Mouse (Mus musculus) kidney, embryonic 15.5 days (tissue): Measurements from ENCODE around the gene Gm49393. TPM values are rescaled to one million over a fixed set of nuclear protein-coding genes. Genes with fewer than 3 reads are reported as not detected.

Experiments used
- ATAC-seq: fragments of 200-750 bp; cut with Nextera tagmentation; replicated peaks from 2 replicates; pipeline ENCODE4 v1.8.0; 2017; ENCODE audit warnings: moderate TSS enrichment; ENCODE audit not compliant: low FRiP score
- H3K27ac ChIP-seq: fragments of 300-500 bp; sonication (generic); 2 replicates; pipeline ENCODE4 v1.5.1; 2015; ENCODE audit warnings: mild to moderate bottlenecking, inconsistent platforms
- H3K27me3 ChIP-seq: fragments of 300-500 bp; sonication (generic); 2 replicates; pipeline ENCODE4 v1.6.1; 2015; ENCODE audit warnings: inconsistent platforms
- H3K36me3 ChIP-seq: fragments of 300-500 bp; sonication (generic); 2 replicates; pipeline ENCODE4 v1.6.1; 2015; ENCODE audit warnings: inconsistent platforms
- H3K4me1 ChIP-seq: fragments of 300-500 bp; sonication (generic); 2 replicates; pipeline ENCODE4 v1.6.1; 2015; ENCODE audit warnings: inconsistent platforms
- H3K4me2 ChIP-seq: fragments of 300-500 bp; sonication (generic); 2 replicates; pipeline ENCODE4 v1.6.1; 2015; ENCODE audit warnings: moderate library complexity, mild to moderate bottlenecking, inconsistent platforms
- H3K4me3 ChIP-seq: fragments of 300-500 bp; sonication (generic); replicated peaks from 2 replicates; pipeline ENCODE4 v1.5.1; 2015; ENCODE audit warnings: mild to moderate bottlenecking, inconsistent platforms
- H3K9ac ChIP-seq: fragments of 300-500 bp; sonication (generic); 2 replicates; pipeline ENCODE4 v1.6.1; 2015; ENCODE audit warnings: mild to moderate bottlenecking, inconsistent platforms
- H3K9me3 ChIP-seq: fragments of 300-500 bp; sonication (generic); replicated peaks from 2 replicates; pipeline ENCODE4 v1.6.1; 2016; ENCODE audit warnings: inconsistent platforms
- WGBS: fragments of 180-500 bp; shearing (Covaris S2); methylation state at CpG from one replicate; pipeline ENCODE4 v1.1.7; 2015; ENCODE audit warnings: mixed read lengths; 5-methylcytosine and 5-hydroxymethylcytosine counted together
- polyA plus RNA-seq: library from polyadenylated mRNA; unstranded; fragments of >200 nt; fragmentation: Nextera tagmentation; extraction: Ambion mirVana; gene quantifications from 2 replicates; pipeline ENCODE4 v1.2.1, GENCODE M21; 2015

The Gm49393 gene
- polyA plus RNA-seq, 1 experiment from 2014 or later = 0.87 TPM

GRCm38 (mm10) chr13:60848241-60849120, 86.9 kb downstream of the Gm49393 start:
- Histone ChIP-seq H3K27ac (no peak overlapping the region), H3K27me3 (no peaks in the 10 kb centered on the region), H3K4me1 (no peaks in the 10 kb centered on the region), H3K9ac (no peak overlapping the region), H3K4me3 (no peak overlapping the region), H3K9me3 (no peaks in the 10 kb centered on the region), H3K4me2 (no peak overlapping the region), H3K36me3 (no peaks in the 10 kb centered on the region)
- ATAC-seq = no peak
- WGBS = 76% methylated on average over 4 of the region's 4 CpGs

- no peak for ATAC-seq
- Histone ChIP-seq H3K4me1 (no peaks in the 10 kb centered on the region), H3K4me3 (no peak overlapping the region), H3K9ac (no peak overlapping the region), H3K27ac (no peak overlapping the region), H3K36me3 (no peaks in the 10 kb centered on the region), H3K9me3 (no peaks in the 10 kb centered on the region), H3K4me2 (no peak overlapping the region), H3K27me3 (no peaks in the 10 kb centered on the region)
- 84% methylated on average over 8 of the region's 8 CpGs for WGBS
These were observed 92.2 kb downstream of the Gm49393 start for GRCm38 (mm10) chr13:60843153-60843552.

DNA sequence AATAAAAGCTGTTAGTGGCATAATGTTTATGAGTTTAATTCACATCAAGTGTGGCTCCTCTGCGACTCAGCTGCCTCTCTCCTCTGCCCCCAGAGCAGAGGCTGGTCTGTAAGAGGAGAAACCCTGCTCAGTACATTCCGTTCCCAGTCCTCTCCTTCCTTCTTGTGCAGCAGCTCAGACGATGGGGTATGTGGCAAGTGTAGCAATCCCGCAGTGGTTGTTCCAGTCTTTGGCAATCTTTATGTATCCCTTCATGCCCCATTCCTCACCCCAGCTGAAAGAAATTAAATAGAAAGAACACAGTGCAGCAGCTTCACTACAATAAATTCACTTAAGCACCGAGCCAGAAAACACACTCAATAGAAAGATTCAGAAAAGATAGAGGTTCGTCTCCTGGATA, 92.7 kb downstream of the Gm49393 start:
- H3K27me3 ChIP-seq = no peaks in the 10 kb centered on the region
- no peak overlapping the region for H3K9ac ChIP-seq
- no peak overlapping the region for H3K4me3 ChIP-seq
- H3K9me3 ChIP-seq = no peaks in the 10 kb centered on the region
- H3K27ac ChIP-seq = no peak overlapping the region
- no peak for ATAC-seq
- H3K4me2 ChIP-seq = no peak overlapping the region
- 70% methylated on average over 6 of the region's 6 CpGs for WGBS
- no peaks in the 10 kb centered on the region for H3K4me1 ChIP-seq
- H3K36me3 ChIP-seq = no peaks in the 10 kb centered on the region

DNA sequence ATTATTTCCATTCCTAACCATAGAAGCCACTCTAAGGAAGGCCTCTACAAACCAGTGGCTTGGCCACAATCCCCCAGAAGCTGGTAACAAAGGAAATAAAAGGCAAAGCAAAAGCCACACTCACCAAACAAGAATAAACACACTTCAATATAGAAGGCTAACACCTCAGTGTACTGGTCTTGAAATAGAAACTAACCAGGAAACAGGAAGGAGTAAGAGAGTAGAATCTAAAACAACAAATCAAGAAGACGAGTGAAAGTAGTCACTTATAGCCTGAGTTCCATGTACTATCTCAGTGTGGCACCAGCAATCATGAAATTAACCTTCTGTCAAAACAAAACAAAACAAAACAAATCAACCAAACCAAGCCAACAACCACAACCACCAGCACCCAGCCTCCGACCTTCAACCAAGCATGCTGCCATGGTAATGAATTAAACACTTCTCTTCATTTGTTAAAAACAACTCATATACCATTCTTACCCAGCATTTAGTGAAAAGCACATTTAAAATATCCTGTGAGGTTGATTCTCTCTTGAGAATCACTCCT, 96.0 kb downstream of the Gm49393 start:
- Histone ChIP-seq H3K36me3 (no peaks in the 10 kb centered on the region), H3K4me3 (no peak overlapping the region), H3K27me3 (no peaks in the 10 kb centered on the region), H3K4me1 (no peaks in the 10 kb centered on the region), H3K9me3 (no peaks in the 10 kb centered on the region), H3K4me2 (no peak overlapping the region), H3K27ac (no peak overlapping the region), H3K9ac (no peak overlapping the region)
- 71% methylated on average over 2 of the region's 2 CpGs for WGBS
- ATAC-seq = no peak

- 64% methylated on average over 3 of the region's 3 CpGs for WGBS
- Histone ChIP-seq H3K9me3 (no peaks in the 10 kb centered on the region), H3K27me3 (no peaks in the 10 kb centered on the region), H3K4me2 (no peak overlapping the region), H3K27ac (no peak overlapping the region), H3K36me3 (no peaks in the 10 kb centered on the region), H3K4me3 (no peak overlapping the region), H3K9ac (no peak overlapping the region), H3K4me1 (no peaks in the 10 kb centered on the region)
- no peak for ATAC-seq
These were observed 109.3 kb downstream of the Gm49393 start for GRCm38 (mm10) chr13:60826052-60826451.

DNA sequence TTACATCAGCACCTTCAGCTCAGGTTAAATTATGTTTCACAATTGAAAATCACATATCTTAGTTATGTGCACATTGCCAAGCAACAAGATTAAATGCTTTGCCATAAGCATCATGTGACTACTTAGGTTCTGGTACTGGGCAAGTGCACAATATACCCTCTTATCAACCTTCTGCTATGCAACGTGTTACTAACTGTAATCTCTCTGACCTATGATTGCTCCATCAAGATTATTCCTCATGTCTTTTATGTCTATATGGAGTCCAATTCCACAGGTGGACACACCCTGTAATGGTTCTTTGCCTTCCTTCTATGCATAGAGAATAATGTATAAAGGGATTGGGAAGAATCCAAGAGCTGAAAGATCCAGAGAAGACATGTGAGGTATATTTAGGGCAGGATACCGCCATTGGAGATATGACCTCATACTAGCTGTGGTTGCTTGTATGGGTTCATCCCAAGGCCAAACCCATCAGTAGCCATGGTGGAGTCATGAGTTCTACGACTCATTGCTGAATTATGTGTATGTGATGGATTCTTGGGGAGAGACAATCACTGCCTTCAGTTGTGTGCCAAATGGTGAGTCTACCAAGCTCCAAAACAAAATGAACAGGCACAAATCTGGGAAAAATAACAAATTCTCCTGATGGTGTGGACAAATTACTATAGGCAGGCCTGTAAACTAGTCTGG, 114.8 kb downstream of the Gm49393 start:
- no peaks in the 10 kb centered on the region; the same call in 1 of the 2 replicates for H3K27me3 ChIP-seq
- no peaks in the 10 kb centered on the region for H3K4me1 ChIP-seq
- H3K9ac ChIP-seq = no peak overlapping the region
- WGBS = 74% methylated on average over 3 of the region's 3 CpGs
- H3K9me3 ChIP-seq = no peaks in the 10 kb centered on the region
- no peak for ATAC-seq
- no peaks in the 10 kb centered on the region for H3K36me3 ChIP-seq
- H3K27ac ChIP-seq = no peak overlapping the region
- H3K4me3 ChIP-seq = no peak overlapping the region
- no peak overlapping the region for H3K4me2 ChIP-seq

DNA sequence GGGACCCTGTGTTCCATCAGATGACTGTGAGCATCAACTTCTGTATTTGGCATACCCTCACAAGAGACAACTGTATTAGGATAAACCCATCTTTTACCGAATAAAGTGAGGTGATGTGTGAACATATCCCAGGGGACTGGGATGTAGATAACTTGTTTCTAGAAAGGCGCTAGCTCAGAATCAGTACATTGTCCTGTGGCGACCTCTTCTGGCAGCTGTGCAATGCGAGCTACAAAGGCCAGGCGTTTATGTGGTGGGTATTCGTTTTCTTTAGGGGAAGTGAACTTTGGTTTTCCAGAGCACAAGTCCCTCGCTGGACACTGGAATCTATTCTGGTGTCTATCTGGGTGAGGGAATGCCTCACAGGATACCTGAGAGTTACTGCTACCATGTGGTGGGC, 115.9 kb downstream of the Gm49393 start:
- Histone ChIP-seq H3K27me3 (no peaks in the 10 kb centered on the region; the same call in 1 of the 2 replicates), H3K27ac (no peak overlapping the region), H3K4me3 (no peak overlapping the region), H3K36me3 (no peaks in the 10 kb centered on the region), H3K9ac (no peak overlapping the region), H3K4me1 (no peaks in the 10 kb centered on the region), H3K9me3 (no peaks in the 10 kb centered on the region), H3K4me2 (no peak overlapping the region)
- 9% methylated on average over 7 of the region's 7 CpGs for WGBS
- ATAC-seq = no peak

GRCm38 (mm10) chr13:60813722-60814121, 121.7 kb downstream of the Gm49393 start:
- Histone ChIP-seq H3K9ac (no peak overlapping the region), H3K9me3 (no peaks in the 10 kb centered on the region), H3K4me3 (no peak overlapping the region), H3K27ac (no peak overlapping the region), H3K36me3 (no peaks in the 10 kb centered on the region), H3K4me1 (no peaks in the 10 kb centered on the region), H3K4me2 (no peak overlapping the region), H3K27me3 (no peaks in the 10 kb centered on the region)
- no peak for ATAC-seq
- WGBS = 50% methylated on average over 1 of the region's 1 CpGs

GRCm38 (mm10) chr13:60812768-60813167, 122.6 kb downstream of the Gm49393 start:
- Histone ChIP-seq H3K27ac (no peak overlapping the region), H3K4me3 (no peak overlapping the region), H3K9me3 (no peaks in the 10 kb centered on the region), H3K27me3 (no peaks in the 10 kb centered on the region), H3K4me2 (no peak overlapping the region), H3K36me3 (no peaks in the 10 kb centered on the region), H3K4me1 (no peaks in the 10 kb centered on the region), H3K9ac (no peak overlapping the region)
- WGBS = 86% methylated on average over 6 of the region's 6 CpGs
- ATAC-seq = no peak

DNA sequence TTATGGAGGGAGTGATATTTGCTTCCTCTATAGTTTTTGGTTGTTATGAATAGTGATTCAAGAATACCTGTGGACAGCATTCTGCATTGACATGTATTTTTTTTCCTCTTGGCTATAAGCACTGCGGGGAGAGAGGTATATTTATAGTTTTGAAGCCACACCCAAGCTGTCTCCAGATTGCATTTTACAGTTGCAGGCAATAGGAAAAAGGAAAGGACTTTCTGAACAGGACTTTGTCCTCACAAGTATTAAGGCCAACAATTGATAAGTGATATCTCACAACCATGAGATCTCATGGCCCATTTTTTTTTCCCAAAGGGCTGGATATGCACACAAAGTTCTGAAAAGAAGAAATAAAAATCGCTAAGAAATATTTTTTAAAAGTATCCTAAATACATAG, 125.7 kb downstream of the Gm49393 start:
- Histone ChIP-seq H3K27ac (no peak overlapping the region), H3K9me3 (no peaks in the 10 kb centered on the region), H3K4me1 (no peaks in the 10 kb centered on the region), H3K4me2 (no peak overlapping the region), H3K27me3 (no peaks in the 10 kb centered on the region), H3K36me3 (no peaks in the 10 kb centered on the region), H3K9ac (no peak overlapping the region), H3K4me3 (no peak overlapping the region)
- 72% methylated on average over 2 of the region's 2 CpGs for WGBS
- no peak for ATAC-seq
